Mouse (Mus musculus) thymus, adult 2 months (tissue): ENCODE data around the gene Cmah. TPM values are rescaled to one million over a fixed set of nuclear protein-coding genes. Genes with fewer than 3 reads are reported as not detected.
A peak's percentile ranks its signal among the peaks of the same experiment; 100 is the strongest.
"Not testable (repeated sequence)": the region's sequence is repeated elsewhere in the genome, so short reads cannot be mapped to it uniquely, and the experiment has no call there.

Source experiments
- DNase-seq: peaks from one replicate; pipeline ENCODE4 v3.0.0; 2021
- H3K27ac ChIP-seq: fragments of 200-500 bp; 2 replicates; pipeline ENCODE4 v1.5.1; 2012; ENCODE audit warnings: low read length, control low read depth; ENCODE audit not compliant: control insufficient read depth, insufficient read depth
- H3K27me3 ChIP-seq: fragments of 200-500 bp; 2 replicates; pipeline ENCODE4 v1.6.1; 2012; ENCODE audit warnings: mild to moderate bottlenecking, low read length, moderate library complexity, mixed read lengths; ENCODE audit not compliant: control insufficient read depth, insufficient read depth
- H3K36me3 ChIP-seq: fragments of 200-500 bp; 2 replicates; pipeline ENCODE4 v1.6.1; 2012; ENCODE audit warnings: mild to moderate bottlenecking, low read length, moderate library complexity; ENCODE audit not compliant: control insufficient read depth, insufficient read depth
- H3K4me1 ChIP-seq: fragments of 200-500 bp; replicated peaks from 2 replicates; pipeline ENCODE4 v1.6.1; 2012; ENCODE audit warnings: low read length; ENCODE audit not compliant: control insufficient read depth, insufficient read depth
- H3K4me3 ChIP-seq: fragments of 200-500 bp; 2 replicates; pipeline ENCODE4 v1.5.1; 2012; ENCODE audit warnings: mild to moderate bottlenecking, low read length, control low read depth, moderate library complexity; ENCODE audit not compliant: control insufficient read depth, insufficient read depth
- CTCF ChIP-seq: fragments of 200-500 bp; IDR thresholded peaks from 2 replicates; pipeline ENCODE4 v1.5.1; 2012; ENCODE audit warnings: mild to moderate bottlenecking, control low read depth, low read length, moderate library complexity, borderline replicate concordance; ENCODE audit not compliant: control insufficient read depth, poor library complexity, insufficient read depth; ENCODE audit errors: extremely low read depth
- POLR2A ChIP-seq: fragments of 200-500 bp; IDR thresholded peaks from 2 replicates; pipeline ENCODE4 v1.6.1; 2012; ENCODE audit warnings: mild to moderate bottlenecking, low read length, control low read depth, moderate library complexity; ENCODE audit not compliant: control insufficient read depth, poor library complexity, insufficient read depth; ENCODE audit errors: extremely low read depth
- WGBS: fragments of 180-500 bp; shearing (Covaris S2); methylation state at CpG from one replicate; pipeline ENCODE4 v1.1.7; 2018; 5-methylcytosine and 5-hydroxymethylcytosine counted together
- polyA plus RNA-seq: library from polyadenylated mRNA; depleted of rRNA; stranded (reverse); fragments of >200 nt; gene quantifications from 2 replicates; pipeline ENCODE4 v1.2.3, GENCODE M21; 2012

Cmah gene
- polyA plus RNA-seq, 1 experiment, result 14.7 TPM

DNA sequence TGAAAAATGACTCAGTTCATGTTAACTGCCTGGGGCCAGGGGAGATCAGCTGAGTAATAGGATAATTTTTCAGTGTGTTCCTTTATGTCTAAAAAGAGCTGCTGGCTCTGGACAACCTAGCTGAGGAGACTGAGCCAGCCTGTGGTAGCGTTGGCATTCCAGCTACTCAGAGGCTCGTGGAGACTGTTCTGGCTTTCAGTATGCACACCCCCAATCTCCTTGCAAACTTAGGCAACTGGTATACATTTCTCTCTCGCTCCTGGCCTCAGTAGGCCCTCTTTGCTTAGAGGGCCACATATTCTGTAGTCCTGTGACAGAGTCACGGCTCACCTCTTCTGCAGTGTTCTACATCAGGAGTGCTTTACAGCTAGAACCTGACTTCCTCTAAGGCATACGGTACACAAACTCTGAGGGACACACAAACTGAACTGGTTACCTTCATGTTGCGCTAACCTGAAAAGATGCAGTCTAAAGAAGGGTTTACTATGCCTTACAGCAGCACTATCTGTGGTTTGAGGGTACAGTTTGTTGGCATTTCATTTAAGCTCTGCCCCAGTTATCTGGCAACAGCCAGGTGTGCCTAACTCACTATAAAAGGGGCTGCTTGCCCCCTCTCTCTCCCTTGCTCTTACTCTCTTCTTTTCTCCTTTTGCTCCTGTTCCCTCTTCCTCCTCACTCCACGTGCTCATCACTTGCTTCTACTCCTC is 45.8 kb downstream of the Cmah start:
- Histone ChIP-seq H3K4me3 (no peak overlapping the region), H3K27me3 (no peaks in the 10 kb centered on the region), H3K4me1 (peaks cover 31% of the 10 kb centered on the region), H3K27ac (peak overlapping the region; percentile 99), H3K36me3 (no peaks in the 10 kb centered on the region)
- WGBS, result 40% methylated on average over 7 of the region's 7 CpGs
- peak; percentile 58 for DNase-seq
- no peak for TF ChIP-seq POLR2A
- no peak for TF ChIP-seq CTCF

DNA sequence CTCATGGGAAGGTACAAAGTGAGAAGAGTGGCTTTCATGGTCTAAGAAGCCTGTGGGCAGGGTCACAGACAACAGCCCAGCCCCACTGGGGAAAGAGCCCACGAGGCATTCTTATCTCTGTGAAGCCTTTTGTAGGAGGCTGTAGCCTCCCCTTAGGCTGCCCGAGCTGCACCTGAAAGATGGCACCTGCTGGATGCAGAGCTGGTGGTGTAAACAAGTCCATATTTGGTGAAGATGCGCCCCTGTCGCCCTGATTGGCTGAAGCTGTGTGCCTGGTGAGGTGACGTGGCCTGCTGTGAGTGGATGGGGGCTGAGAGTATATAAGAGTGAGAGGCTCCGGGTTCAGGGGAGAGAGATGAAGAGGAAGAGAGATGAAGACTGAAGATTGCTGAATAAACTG is 47.4 kb downstream of the Cmah start:
- H3K4me1 ChIP-seq, result peaks cover 37% of the 10 kb centered on the region
- H3K27ac ChIP-seq, result peak overlapping the region; percentile 99
- 41% methylated on average over 6 of the region's 6 CpGs for WGBS
- not testable (repeated sequence) for H3K27me3 ChIP-seq, H3K36me3 ChIP-seq, H3K4me3 ChIP-seq
- peak; percentile 81 for DNase-seq
- TF ChIP-seq POLR2A, result 0 out of 2 replicates have a peak, but pooled peaks have one; percentile 37

DNA sequence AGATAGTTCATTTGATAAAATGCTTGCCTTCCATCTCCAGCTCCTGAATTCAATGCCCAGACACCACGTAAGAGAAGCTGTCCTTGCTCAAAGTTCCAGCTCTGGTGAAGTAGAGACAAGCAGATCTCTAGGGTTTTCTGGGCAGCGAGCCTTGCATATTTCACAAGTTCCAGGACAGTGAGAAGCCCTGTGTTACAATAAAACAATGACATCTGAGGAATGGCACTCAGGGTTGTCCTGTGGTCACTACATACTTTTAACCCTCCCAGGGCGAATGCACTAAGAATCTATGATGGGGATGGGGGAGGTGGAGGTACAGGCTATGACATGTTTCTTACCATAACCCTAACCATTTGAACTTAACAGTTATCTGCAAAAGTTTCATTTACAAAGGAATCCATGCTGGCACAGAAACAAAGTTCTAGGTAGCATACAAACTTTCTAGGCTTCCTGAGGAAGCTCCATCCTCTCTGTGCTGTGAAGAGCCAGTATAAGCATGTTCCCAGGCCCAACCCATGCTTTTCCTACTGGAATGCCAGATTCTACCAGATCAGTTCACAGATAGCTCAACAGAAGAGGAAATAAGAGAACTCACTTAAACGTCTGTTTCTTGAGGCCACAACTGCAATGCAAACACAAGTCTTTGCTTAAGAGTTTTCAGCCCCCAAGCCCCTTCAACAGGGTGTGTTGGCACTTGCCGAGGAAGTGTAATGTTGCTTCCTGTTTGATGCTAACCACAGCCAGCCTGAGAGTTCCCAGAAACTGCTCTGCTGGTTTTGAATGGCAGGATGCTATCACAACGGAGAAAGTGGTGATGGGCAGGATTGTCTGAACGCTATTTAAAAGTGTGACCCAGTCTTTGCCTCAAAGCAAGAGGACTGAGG is 48.4 kb downstream of the Cmah start:
- Histone ChIP-seq H3K4me3 (no peak overlapping the region), H3K4me1 (peaks cover 37% of the 10 kb centered on the region), H3K27ac (peak overlapping the region; percentile 99), H3K27me3 (no peaks in the 10 kb centered on the region), H3K36me3 (no peaks in the 10 kb centered on the region)
- WGBS, result 28% methylated on average over 7 of the region's 7 CpGs
- peak; percentile 65 for DNase-seq
- TF ChIP-seq POLR2A (no peak), CTCF (no peak)

DNA sequence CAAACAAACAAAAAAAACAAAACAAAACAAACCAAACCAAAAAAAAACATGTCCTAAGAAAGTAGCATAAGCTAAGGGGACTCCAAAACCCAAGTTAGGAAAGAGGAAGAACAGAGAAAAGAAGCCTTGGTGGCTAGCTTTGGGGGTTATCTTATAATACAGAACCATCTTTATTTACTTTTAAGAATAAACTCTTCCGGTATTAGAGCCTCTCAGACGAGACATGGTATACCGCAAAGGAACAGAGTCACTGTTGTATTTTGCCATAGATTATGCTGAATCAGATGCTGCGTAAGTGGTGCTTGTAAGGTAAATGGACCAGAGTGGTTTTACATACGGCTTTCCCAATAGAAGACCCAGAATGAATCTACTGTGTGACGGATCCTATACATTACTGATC is 53.5 kb downstream of the Cmah start:
- Histone ChIP-seq H3K36me3 (no peaks in the 10 kb centered on the region), H3K4me3 (no peak overlapping the region), H3K27me3 (no peaks in the 10 kb centered on the region), H3K27ac (no peak overlapping the region), H3K4me1 (peaks cover 11% of the 10 kb centered on the region)
- no peak for DNase-seq
- no peak for TF ChIP-seq CTCF
- no peak for TF ChIP-seq POLR2A
- 33% methylated on average over 6 of the region's 6 CpGs for WGBS

DNA sequence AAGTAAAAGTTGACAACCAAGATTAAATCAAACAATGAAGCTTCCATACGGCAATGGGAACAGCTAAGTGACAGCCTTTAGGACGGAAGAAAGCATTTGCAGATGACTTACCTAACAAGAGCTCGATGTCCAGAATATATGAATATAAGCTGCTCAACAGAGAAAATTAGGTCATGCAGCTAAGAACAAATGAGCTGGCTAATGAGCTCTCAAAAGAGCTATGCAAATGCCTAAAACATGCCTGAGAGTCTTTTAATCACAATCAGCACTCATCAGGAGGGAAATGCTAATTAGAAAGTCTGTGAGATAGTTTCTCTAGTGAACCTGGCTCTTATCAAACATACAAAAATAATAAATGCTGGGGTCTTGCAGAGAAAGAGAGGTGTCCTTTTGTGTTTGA is 56.7 kb downstream of the Cmah start:
- Histone ChIP-seq H3K27me3 (no peaks in the 10 kb centered on the region), H3K36me3 (no peaks in the 10 kb centered on the region), H3K4me3 (no peak overlapping the region), H3K4me1 (peaks cover 15% of the 10 kb centered on the region), H3K27ac (no peak overlapping the region)
- WGBS, result 98% methylated on average over 3 of the region's 3 CpGs
- no peak for DNase-seq
- TF ChIP-seq POLR2A, result no peak
- no peak for TF ChIP-seq CTCF

DNA sequence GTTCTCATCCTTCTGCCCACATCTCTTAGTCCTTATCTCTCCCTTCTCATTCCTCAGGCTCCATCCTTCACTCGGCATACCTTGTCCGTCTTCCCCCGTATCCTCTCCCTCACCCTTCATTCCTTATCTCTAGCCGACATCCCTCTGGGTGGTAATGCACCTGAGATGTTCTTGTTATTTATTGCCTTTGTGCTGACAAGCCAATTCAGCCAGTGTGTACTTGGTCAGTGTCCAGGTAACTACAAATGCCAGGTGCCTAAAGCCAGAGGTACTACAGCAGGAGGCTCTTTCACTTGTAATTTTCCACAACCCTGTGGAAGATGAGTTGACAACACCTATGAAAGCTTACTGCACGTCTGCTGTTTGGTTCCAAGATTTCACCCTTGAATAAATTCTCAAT is 64.7 kb downstream of the Cmah start:
- peaks cover 24% of the 10 kb centered on the region for H3K4me1 ChIP-seq
- WGBS, result 77% methylated on average over 5 of the region's 5 CpGs
- H3K4me3 ChIP-seq, result no peak overlapping the region
- no peaks in the 10 kb centered on the region for H3K36me3 ChIP-seq
- no peak for DNase-seq
- H3K27me3 ChIP-seq, result no peaks in the 10 kb centered on the region
- no peak overlapping the region for H3K27ac ChIP-seq
- TF ChIP-seq POLR2A (no peak), CTCF (no peak)
